Comparison of ENCODE assay signal across 8 mouse cellular contexts in genomic region chr11:102087081-102087751, GRCm38 (mm10). TPM values are rescaled to one million over a fixed set of nuclear protein-coding genes. Genes with fewer than 3 reads are reported as not detected.
DNase-seq lines count a peak whose midpoint lies in the region; ATAC-seq and TF ChIP-seq lines count a peak whose summit lies in the region.

No protein-coding gene starts in this region.

- 0 out of 2 replicates have a peak, but pooled peaks cover 7% of the 10 kb centered on the region for H3K4me1 ChIP-seq in hindbrain, postnatal 0 days (ENCODE audit: insufficient read depth, low read length)

- H3K4me2 ChIP-seq in hindbrain, postnatal 0 days (ENCODE audit: low read depth, low read length): peak overlapping the region; percentile 90

- no peaks in the 10 kb centered on the region for H3K27me3 ChIP-seq in hindbrain, postnatal 0 days (ENCODE audit: insufficient read depth, low read length)

- peak overlapping the region; percentile 72 for H3K4me3 ChIP-seq in hindbrain, postnatal 0 days (ENCODE audit: low read length)
- H3K4me3 ChIP-seq in left cerebral cortex, adult 2 months: peak overlapping the region; percentile 67

- intact Hi-C loops in left cerebral cortex, adult 2 months (cut with DNase I): loop anchor here (1.0 kb wide), 1 partner anchor 61 kb away; no protein-coding TSS in a partner anchor

- no peaks in the 10 kb centered on the region for H3K9me3 ChIP-seq in hindbrain, postnatal 0 days (ENCODE audit: low read length)

- H3K27ac ChIP-seq in hindbrain, postnatal 0 days: peak overlapping the region; percentile 95
- H3K27ac ChIP-seq in left cerebral cortex, adult 2 months: peak overlapping the region; percentile 99

- H3K36me3 ChIP-seq in hindbrain, postnatal 0 days (ENCODE audit: insufficient read depth, low read length): no peaks in the 10 kb centered on the region

- 2% methylated on average over 39 of the region's 39 CpGs for WGBS in hindbrain, postnatal 0 days

- ATAC-seq in common myeloid progenitor, adult 5-6 weeks (replicated peaks; ENCODE audit: low read depth, poor library complexity, severe bottlenecking): peak; percentile 23
- ATAC-seq in hindbrain, postnatal 0 days: peak; percentile 86

- TF ChIP-seq CTCF in hindbrain, postnatal 0 days (IDR thresholded peaks at IDR 0.05; ENCODE audit: low read depth): no peak
- TF ChIP-seq CTCF in left cerebral cortex, adult 2 months (IDR thresholded peaks at IDR 0.05): no peak

- peak; percentile 82 for DNase-seq in ZHBTc4 (ENCODE audit: low read depth, low spot score)
- DNase-seq in gastrocnemius, adult 18-20 months (ENCODE audit: low spot score): peak; percentile 24
- peak; percentile 94 for DNase-seq in hindbrain, postnatal 0 days (ENCODE audit: low spot score)
- peak; percentile 82 to 86 for DNase-seq in left cerebral cortex, adult 2 months (ENCODE audit: extremely low spot score in 1 of 2, low spot score in 2 of 2)
- DNase-seq in lung, postnatal 4 days: peak; percentile 75 to 79
- peak; percentile 87 for DNase-seq in right cerebral cortex, adult 18-20 months
- peak; percentile 64 for DNase-seq in urinary bladder, adult 2 months (ENCODE audit: low spot score)

- H3K9ac ChIP-seq in hindbrain, postnatal 0 days (replicated peaks; ENCODE audit: low read length): peak overlapping the region; percentile 76

RNA-seq across cellular contexts. Expression of gene Mpp2, which starts 1.1 kb away (rescaled TPM):
- total RNA-seq in common myeloid progenitor, adult 5-6 weeks (2017): 0.50 and 0.58 TPM in 2 replicates
- 1 to 10 TPM; 1.0 to 1.2 TPM for total RNA-seq in gastrocnemius, adult 18-20 months (2021)
- 49.0 and 49.9 TPM in 2 replicates for total RNA-seq in hindbrain, postnatal 0 days (2014; rRNA removed)
- polyA plus RNA-seq in hindbrain, postnatal 0 days (2015; fragmentation: Nextera tagmentation; extraction: Ambion mirVana): 25.5 and 26.0 TPM in 2 replicates
- total RNA-seq in left cerebral cortex, adult 2 months (2021): 100 to 1,000 TPM; 146 to 157 TPM
- polyA plus RNA-seq in urinary bladder, adult 2 months (2012; rRNA removed): 18.9 and 21.0 TPM in 2 replicates

RNA-seq across cellular contexts. Expression of gene Ppy, which starts 13.9 kb away (rescaled TPM):
- not detected in 2 replicates for total RNA-seq in common myeloid progenitor, adult 5-6 weeks (2017)
- not detected for total RNA-seq in gastrocnemius, adult 18-20 months (2021)
- total RNA-seq in hindbrain, postnatal 0 days (2014; rRNA removed): not detected in 2 replicates
- not detected in 2 replicates for polyA plus RNA-seq in hindbrain, postnatal 0 days (2015; fragmentation: Nextera tagmentation; extraction: Ambion mirVana)
- total RNA-seq in left cerebral cortex, adult 2 months (2021): not detected
- polyA plus RNA-seq in urinary bladder, adult 2 months (2012; rRNA removed): 0.19 and 0.51 TPM in 2 replicates

RNA-seq across cellular contexts. Expression of gene Pyy, which starts 20.4 kb away (rescaled TPM):
- not detected in 2 replicates for total RNA-seq in common myeloid progenitor, adult 5-6 weeks (2017)
- not detected for total RNA-seq in gastrocnemius, adult 18-20 months (2021)
- total RNA-seq in hindbrain, postnatal 0 days (2014; rRNA removed): 25.8 and 42.9 TPM in 2 replicates
- polyA plus RNA-seq in hindbrain, postnatal 0 days (2015; fragmentation: Nextera tagmentation; extraction: Ambion mirVana): 5.7 and 9.5 TPM in 2 replicates
- not detected for total RNA-seq in left cerebral cortex, adult 2 months (2021)
- polyA plus RNA-seq in urinary bladder, adult 2 months (2012; rRNA removed): not detected in 2 replicates

RNA-seq across cellular contexts. Expression of gene Cd300lg, which starts 45.9 kb away (rescaled TPM):
- 0.10 and 0.78 TPM in 2 replicates for total RNA-seq in common myeloid progenitor, adult 5-6 weeks (2017)
- 10 to 100 TPM; 16.1 to 19.0 TPM for total RNA-seq in gastrocnemius, adult 18-20 months (2021)
- 0.05 and 0.29 TPM in 2 replicates for total RNA-seq in hindbrain, postnatal 0 days (2014; rRNA removed)
- polyA plus RNA-seq in hindbrain, postnatal 0 days (2015; fragmentation: Nextera tagmentation; extraction: Ambion mirVana): 0.19 and 0.40 TPM in 2 replicates
- not detected for total RNA-seq in left cerebral cortex, adult 2 months (2021)
- polyA plus RNA-seq in urinary bladder, adult 2 months (2012; rRNA removed): 15.3 and 19.8 TPM in 2 replicates

RNA-seq across cellular contexts. Expression of gene Nags, which starts 58.1 kb away (rescaled TPM):
- total RNA-seq in common myeloid progenitor, adult 5-6 weeks (2017): 0.53 and 1.7 TPM in 2 replicates
- not detected for total RNA-seq in gastrocnemius, adult 18-20 months (2021)
- total RNA-seq in hindbrain, postnatal 0 days (2014; rRNA removed): not detected in 2 replicates
- polyA plus RNA-seq in hindbrain, postnatal 0 days (2015; fragmentation: Nextera tagmentation; extraction: Ambion mirVana): 0.09 and 0.14 TPM in 2 replicates
- under 1 TPM in 1 of 2 experiments, not detected in 1; 0.11 TPM for total RNA-seq in left cerebral cortex, adult 2 months (2021)
- 0.07 and 0.15 TPM in 2 replicates for polyA plus RNA-seq in urinary bladder, adult 2 months (2012; rRNA removed)

Comparison
In these comparisons a context has a peak if more than half of its experiments do, and no peak if none do; other contexts are left out.
1. Peak in every context shown above with its lines: DNase-seq, ATAC-seq, H3K4me3 ChIP-seq and H3K27ac ChIP-seq.
2. DNase-seq: peak in every context shown above with its lines; median percentile 94 in hindbrain, postnatal 0 days; 87 in right cerebral cortex, adult 18-20 months; 84 in left cerebral cortex, adult 2 months; 82 in ZHBTc4; 77 in lung, postnatal 4 days; 64 in urinary bladder, adult 2 months; 24 in gastrocnemius, adult 18-20 months.
3. RNA of gene Mpp2, which starts 1.1 kb away (total RNA-seq): 146 to 157 TPM in left cerebral cortex, adult 2 months and 49.0 to 49.9 TPM in hindbrain, postnatal 0 days; 1.0 to 1.2 TPM in gastrocnemius, adult 18-20 months and 0.50 to 0.58 TPM in common myeloid progenitor, adult 5-6 weeks; every median in the first group is over 10 times any median in the second.
4. RNA of gene Pyy, which starts 20.4 kb away (total RNA-seq): 25.8 to 42.9 TPM in hindbrain, postnatal 0 days; not detected in common myeloid progenitor, adult 5-6 weeks, not detected in gastrocnemius, adult 18-20 months and not detected in left cerebral cortex, adult 2 months; every median in the first group is over 10 times any median in the second.